Mouse (Mus musculus): ENCODE data around the gene Mettl17. TPM values are rescaled to one million over a fixed set of nuclear protein-coding genes. Genes with fewer than 3 reads are reported as not detected.
A peak's percentile ranks its signal among the peaks of the same experiment; 100 is the strongest.
"Not testable (repeated sequence)": the region's sequence is repeated elsewhere in the genome, so short reads cannot be mapped to it uniquely, and the experiment has no call there.

Mettl17 gene
- polyA plus RNA-seq, 1 experiment from 2014 or later = 30.6 TPM

DNA sequence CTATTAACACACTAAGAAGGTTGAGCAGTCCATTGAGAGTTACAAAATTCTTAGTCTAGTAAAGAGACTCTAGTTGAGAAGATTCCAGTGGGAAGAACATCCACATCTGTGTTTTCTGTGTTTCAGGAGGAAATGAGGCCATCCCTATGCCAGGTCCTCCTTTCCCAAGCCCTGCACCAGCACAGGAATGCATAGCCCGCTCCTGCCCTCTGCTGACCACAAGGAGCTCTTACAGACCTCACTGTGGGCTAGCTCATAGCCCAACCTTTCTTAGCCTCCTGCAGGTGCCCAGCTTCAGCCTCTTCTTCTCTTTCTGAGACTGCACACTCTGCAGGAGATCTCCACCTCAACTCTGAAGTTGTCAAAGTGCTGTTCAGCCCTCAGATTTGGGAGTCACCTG lies 21.0 kb upstream of the Mettl17 start:
- not testable (repeated sequence) for H3K9ac ChIP-seq (ENCODE audit: low read depth, low read length); H3K27me3 ChIP-seq (replicated peaks; ENCODE audit: control insufficient read depth, insufficient read depth, low read length); H3K36me3 ChIP-seq (ENCODE audit: control insufficient read depth, insufficient read depth, low read length); H3K4me2 ChIP-seq (ENCODE audit: low read depth, low read length); DNase-seq (ENCODE audit: low spot score); H3K4me1 ChIP-seq (ENCODE audit: control insufficient read depth, insufficient read depth, low read length); ATAC-seq (ENCODE audit: low read depth); H3K4me3 ChIP-seq (ENCODE audit: low read depth, low read length); H3K27ac ChIP-seq (replicated peaks; ENCODE audit: low read depth, low read length); H3K9me3 ChIP-seq (ENCODE audit: control insufficient read depth, low read length)
- WGBS = 7% methylated on average over 1 of the region's 1 CpGs

DNA sequence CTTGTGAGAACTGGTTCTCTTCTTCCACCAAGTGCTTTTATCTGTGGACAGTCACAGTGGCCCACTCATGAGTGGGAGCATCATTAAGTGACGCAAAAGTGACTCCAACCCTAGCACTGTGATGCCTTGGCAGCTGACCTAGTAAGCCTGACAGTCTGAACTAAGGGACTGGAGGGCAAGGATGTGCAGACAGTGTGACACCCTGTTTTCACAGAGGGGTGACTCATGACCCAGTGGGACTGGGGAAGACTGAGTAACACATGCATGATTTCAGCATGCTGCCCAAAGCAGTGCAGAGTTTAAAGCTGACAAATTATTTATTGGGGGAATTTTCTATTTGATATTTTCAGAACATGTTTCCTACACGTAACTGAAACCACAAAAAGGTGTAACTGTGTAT lies 13.9 kb upstream of the Mettl17 start:
- WGBS = 73% methylated on average over 2 of the region's 2 CpGs
- no peak overlapping the region for H3K9ac ChIP-seq (ENCODE audit: low read depth, low read length)

DNA sequence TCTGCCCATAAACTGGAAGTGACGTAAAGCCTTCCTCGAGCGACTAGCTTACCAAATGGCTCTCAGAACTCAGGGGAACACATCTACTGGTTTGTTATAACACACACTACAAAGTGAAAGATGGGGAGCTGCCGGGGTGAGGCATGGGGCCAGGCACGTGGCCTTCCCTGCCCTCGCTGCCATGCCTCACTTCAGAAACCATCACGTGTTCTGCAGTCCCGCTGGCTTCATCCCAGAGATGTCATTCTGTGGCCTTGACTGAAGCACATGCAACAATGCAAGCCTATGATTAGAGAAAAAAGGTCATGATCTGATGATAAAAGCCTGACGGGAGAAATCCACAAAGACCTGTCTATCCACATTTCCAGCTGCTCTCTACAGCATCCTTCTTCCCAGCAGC lies 12.9 kb upstream of the Mettl17 start:
- no peaks in the 10 kb centered on the region for H3K27me3 ChIP-seq (replicated peaks; ENCODE audit: control insufficient read depth, insufficient read depth, low read length)
- H3K27ac ChIP-seq (replicated peaks; ENCODE audit: low read depth, low read length) = no peak overlapping the region
- 75% methylated on average over 9 of the region's 9 CpGs for WGBS
- no peaks in the 10 kb centered on the region for H3K9me3 ChIP-seq (ENCODE audit: control insufficient read depth, low read length)
- H3K9ac ChIP-seq (ENCODE audit: low read depth, low read length) = no peak overlapping the region
- H3K4me1 ChIP-seq (ENCODE audit: control insufficient read depth, insufficient read depth, low read length) = no peaks in the 10 kb centered on the region
- DNase-seq (ENCODE audit: low spot score) (no peak), ATAC-seq (ENCODE audit: low read depth) (no peak)
- H3K4me3 ChIP-seq (ENCODE audit: low read depth, low read length) = no peak overlapping the region
- H3K36me3 ChIP-seq (ENCODE audit: control insufficient read depth, insufficient read depth, low read length) = no peaks in the 10 kb centered on the region
- H3K4me2 ChIP-seq (ENCODE audit: low read depth, low read length) = no peak overlapping the region

More for the DNA sequence above, 13.9 kb upstream of the Mettl17 start:
- H3K4me2 ChIP-seq (ENCODE audit: low read depth, low read length) = no peak overlapping the region
- DNase-seq (ENCODE audit: low spot score) = no peak
- no peak overlapping the region for H3K4me3 ChIP-seq (ENCODE audit: low read depth, low read length)
- no peak for ATAC-seq (ENCODE audit: low read depth)
- H3K27ac ChIP-seq (replicated peaks; ENCODE audit: low read depth, low read length) = no peak overlapping the region
- H3K27me3 ChIP-seq (replicated peaks; ENCODE audit: control insufficient read depth, insufficient read depth, low read length) = no peaks in the 10 kb centered on the region
- no peaks in the 10 kb centered on the region for H3K4me1 ChIP-seq (ENCODE audit: control insufficient read depth, insufficient read depth, low read length)
- H3K9me3 ChIP-seq (ENCODE audit: control insufficient read depth, low read length) = no peaks in the 10 kb centered on the region
- H3K36me3 ChIP-seq (ENCODE audit: control insufficient read depth, insufficient read depth, low read length) = no peaks in the 10 kb centered on the region

GRCm38 (mm10) chr14:51877517-51877916 lies 7.1 kb upstream of the Mettl17 start:
- ATAC-seq (ENCODE audit: low read depth) (no peak), DNase-seq (ENCODE audit: low spot score) (no peak)
- 75% methylated on average over 3 of the region's 3 CpGs for WGBS
- H3K9me3 ChIP-seq (ENCODE audit: control insufficient read depth, low read length) = no peaks in the 10 kb centered on the region
- no peak overlapping the region for H3K27ac ChIP-seq (replicated peaks; ENCODE audit: low read depth, low read length)
- H3K4me1 ChIP-seq (ENCODE audit: control insufficient read depth, insufficient read depth, low read length) = no peaks in the 10 kb centered on the region
- H3K36me3 ChIP-seq (ENCODE audit: control insufficient read depth, insufficient read depth, low read length) = no peaks in the 10 kb centered on the region
- no peak overlapping the region for H3K4me3 ChIP-seq (ENCODE audit: low read depth, low read length)
- H3K27me3 ChIP-seq (replicated peaks; ENCODE audit: control insufficient read depth, insufficient read depth, low read length) = no peaks in the 10 kb centered on the region
- no peak overlapping the region for H3K9ac ChIP-seq (ENCODE audit: low read depth, low read length)
- H3K4me2 ChIP-seq (ENCODE audit: low read depth, low read length) = no peak overlapping the region

DNA sequence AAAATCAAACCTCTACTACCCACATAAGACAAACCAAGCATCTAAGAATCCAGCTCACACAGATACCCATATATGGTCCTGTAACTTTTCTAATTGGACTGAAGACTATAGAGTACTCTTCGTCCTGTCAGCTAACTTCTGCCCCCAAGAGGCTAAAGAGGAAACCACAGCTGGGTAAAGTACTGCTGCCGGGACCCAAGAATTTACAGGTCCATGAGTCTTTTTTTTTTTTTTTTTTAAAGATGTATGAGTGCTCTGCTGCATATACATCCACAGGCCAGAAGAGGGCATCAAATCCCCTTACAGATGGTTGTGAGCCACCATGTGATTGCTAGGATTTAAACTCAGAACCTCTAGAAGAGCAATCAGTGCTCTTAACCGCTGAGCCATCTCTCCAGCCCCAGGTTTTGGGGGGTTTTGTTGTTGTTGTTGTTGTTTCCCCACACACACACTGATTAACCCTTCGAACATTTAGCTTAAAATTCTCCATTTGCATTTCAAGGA lies 1.1 kb upstream of the Mettl17 start:
- Histone ChIP-seq H3K9me3 (ENCODE audit: control insufficient read depth, low read length) (no peaks in the 10 kb centered on the region), H3K36me3 (ENCODE audit: control insufficient read depth, insufficient read depth, low read length) (peaks cover 21% of the 10 kb centered on the region)
- peak; percentile 45 for ATAC-seq (ENCODE audit: low read depth)

DNA sequence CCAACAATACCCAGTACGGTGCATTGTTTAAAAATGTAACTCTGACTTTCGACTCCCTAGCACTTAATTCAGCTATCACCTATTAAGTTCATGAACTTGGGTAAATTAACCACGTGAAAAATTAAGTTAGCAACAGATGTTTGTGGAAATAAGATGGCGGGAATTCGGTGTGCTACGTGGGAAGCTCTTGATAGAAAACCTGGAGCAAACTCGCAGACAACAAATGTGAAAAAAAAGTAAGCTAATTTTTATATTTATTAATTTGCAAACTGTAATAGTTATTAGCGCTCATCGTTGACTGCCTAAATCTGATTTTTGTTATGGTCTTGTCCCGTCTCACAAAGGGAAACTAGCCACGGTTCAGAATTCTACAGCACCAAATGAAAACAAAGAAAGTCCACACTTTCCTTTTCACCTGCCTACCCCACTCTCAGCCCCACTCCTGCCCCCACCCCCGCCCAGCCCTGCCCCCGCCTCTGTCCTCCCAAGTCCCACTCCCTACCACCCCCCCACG lies 554 bp upstream of the Mettl17 start:
- Histone ChIP-seq H3K4me1 (ENCODE audit: control insufficient read depth, insufficient read depth, low read length) (peaks cover 8% of the 10 kb centered on the region; the same call in 1 of the 2 replicates), H3K9ac (ENCODE audit: low read depth, low read length) (peak overlapping the region; percentile 63), H3K4me3 (ENCODE audit: low read depth, low read length) (peak overlapping the region; percentile 79), H3K9me3 (ENCODE audit: control insufficient read depth, low read length) (no peaks in the 10 kb centered on the region), H3K4me2 (ENCODE audit: low read depth, low read length) (peak overlapping the region; percentile 74), H3K27me3 (replicated peaks; ENCODE audit: control insufficient read depth, insufficient read depth, low read length) (no peaks in the 10 kb centered on the region), H3K27ac (replicated peaks; ENCODE audit: low read depth, low read length) (peak overlapping the region; percentile 74), H3K36me3 (ENCODE audit: control insufficient read depth, insufficient read depth, low read length) (peaks cover 26% of the 10 kb centered on the region)
- ATAC-seq (ENCODE audit: low read depth) (peak; percentile 42), DNase-seq (ENCODE audit: low spot score) (peak; percentile 61)
- 1% methylated on average over 14 of the region's 14 CpGs for WGBS

More for the DNA sequence above, 1.1 kb upstream of the Mettl17 start:
- H3K4me2 ChIP-seq (ENCODE audit: low read depth, low read length) = peak overlapping the region; percentile 74
- peak overlapping the region; percentile 63; the same call in 1 of the 2 replicates for H3K9ac ChIP-seq (ENCODE audit: low read depth, low read length)
- peak overlapping the region; percentile 79 for H3K4me3 ChIP-seq (ENCODE audit: low read depth, low read length)
- peak overlapping the region; percentile 74 for H3K27ac ChIP-seq (replicated peaks; ENCODE audit: low read depth, low read length)
- peaks cover 8% of the 10 kb centered on the region; the same call in 1 of the 2 replicates for H3K4me1 ChIP-seq (ENCODE audit: control insufficient read depth, insufficient read depth, low read length)
- H3K27me3 ChIP-seq (replicated peaks; ENCODE audit: control insufficient read depth, insufficient read depth, low read length) = no peaks in the 10 kb centered on the region
- whole genome bisulfite sequencing = 0% methylated on average over 4 of the region's 4 CpGs
- peak; percentile 90 for DNase-seq (ENCODE audit: low spot score)

DNA sequence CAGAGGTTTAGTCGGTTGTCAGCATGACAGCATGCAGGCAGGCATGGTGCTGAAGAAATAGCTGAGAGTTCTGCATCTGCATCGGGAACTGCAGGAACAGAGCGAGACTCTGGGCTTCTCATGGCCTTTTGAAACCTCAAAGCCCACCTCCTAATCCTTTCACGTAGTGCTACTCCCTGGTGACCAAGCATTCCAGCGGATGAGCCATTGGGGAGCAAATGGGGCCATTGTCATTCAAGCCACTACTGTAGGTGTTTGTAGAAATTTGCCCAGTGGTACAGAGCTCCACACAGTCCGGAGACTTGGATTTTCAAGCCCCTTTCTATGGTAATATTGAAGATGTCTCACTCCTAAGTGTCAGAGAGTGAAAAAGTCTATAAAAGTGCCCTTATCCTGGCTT lies 1.4 kb downstream of the Mettl17 start:
- Histone ChIP-seq H3K9me3 (ENCODE audit: control insufficient read depth, low read length) (no peaks in the 10 kb centered on the region), H3K4me1 (ENCODE audit: control insufficient read depth, insufficient read depth, low read length) (peaks cover 8% of the 10 kb centered on the region; the same call in 1 of the 2 replicates), H3K27me3 (replicated peaks; ENCODE audit: control insufficient read depth, insufficient read depth, low read length) (no peaks in the 10 kb centered on the region), H3K36me3 (ENCODE audit: control insufficient read depth, insufficient read depth, low read length) (peaks cover 46% of the 10 kb centered on the region), H3K9ac (ENCODE audit: low read depth, low read length) (no peak overlapping the region), H3K27ac (replicated peaks; ENCODE audit: low read depth, low read length) (no peak overlapping the region), H3K4me2 (ENCODE audit: low read depth, low read length) (peak overlapping the region; percentile 74; the same call in 1 of the 2 replicates), H3K4me3 (ENCODE audit: low read depth, low read length) (peak overlapping the region; percentile 79)
- ATAC-seq (ENCODE audit: low read depth) (no peak), DNase-seq (ENCODE audit: low spot score) (no peak)
- WGBS = 59% methylated on average over 6 of the region's 6 CpGs

GRCm38 (mm10) chr14:51889833-51890232 lies 5.2 kb downstream of the Mettl17 start:
- WGBS = 88% methylated on average over 6 of the region's 6 CpGs
- no peak for DNase-seq (ENCODE audit: low spot score)
- peaks cover 55% of the 10 kb centered on the region for H3K36me3 ChIP-seq (ENCODE audit: control insufficient read depth, insufficient read depth, low read length)

More at GRCm38 (mm10) chr14:51889833-51890232, 5.2 kb downstream of the Mettl17 start:
- no peak overlapping the region for H3K4me2 ChIP-seq (ENCODE audit: low read depth, low read length)
- no peak overlapping the region for H3K9ac ChIP-seq (ENCODE audit: low read depth, low read length)
- peaks cover 8% of the 10 kb centered on the region; the same call in 1 of the 2 replicates for H3K4me1 ChIP-seq (ENCODE audit: control insufficient read depth, insufficient read depth, low read length)
- no peak for ATAC-seq (ENCODE audit: low read depth)
- no peak overlapping the region for H3K4me3 ChIP-seq (ENCODE audit: low read depth, low read length)
- no peaks in the 10 kb centered on the region for H3K27me3 ChIP-seq (replicated peaks; ENCODE audit: control insufficient read depth, insufficient read depth, low read length)
- no peaks in the 10 kb centered on the region for H3K9me3 ChIP-seq (ENCODE audit: control insufficient read depth, low read length)
- H3K27ac ChIP-seq (replicated peaks; ENCODE audit: low read depth, low read length) = no peak overlapping the region
